Mouse (Mus musculus) intestine, embryonic 15.5 days (tissue): ENCODE measurements around the gene Gm3629. TPM values are rescaled to one million over a fixed set of nuclear protein-coding genes. Genes with fewer than 3 reads are reported as not detected.
A peak's percentile ranks its signal among the peaks of the same experiment; 100 is the strongest.
"Not testable (repeated sequence)": the region's sequence is repeated elsewhere in the genome, so short reads cannot be mapped to it uniquely, and the experiment has no call there.

Source experiments
- ATAC-seq: fragments of 200-750 bp; cut with Nextera tagmentation; 2 replicates; pipeline ENCODE4 v1.8.0; 2017; ENCODE audit warnings: moderate TSS enrichment, moderate library complexity
- H3K27ac ChIP-seq: fragments of 300-500 bp; sonication (generic); 2 replicates; pipeline ENCODE4 v1.5.1; 2015; ENCODE audit warnings: mild to moderate bottlenecking, inconsistent platforms
- H3K27me3 ChIP-seq: fragments of 300-500 bp; sonication (generic); replicated peaks from 2 replicates; pipeline ENCODE4 v1.6.1; 2015; ENCODE audit warnings: inconsistent platforms
- H3K36me3 ChIP-seq: fragments of 300-500 bp; sonication (generic); 2 replicates; pipeline ENCODE4 v1.6.1; 2015; ENCODE audit warnings: inconsistent platforms
- H3K4me1 ChIP-seq: fragments of 300-500 bp; sonication (generic); replicated peaks from 2 replicates; pipeline ENCODE4 v1.6.1; 2015; ENCODE audit warnings: inconsistent platforms
- H3K4me2 ChIP-seq: fragments of 300-500 bp; sonication (generic); replicated peaks from 2 replicates; pipeline ENCODE4 v1.6.1; 2015; ENCODE audit warnings: mild to moderate bottlenecking, inconsistent platforms
- H3K4me3 ChIP-seq: fragments of 300-500 bp; sonication (generic); replicated peaks from 2 replicates; pipeline ENCODE4 v1.5.1; 2015; ENCODE audit warnings: inconsistent platforms
- H3K9ac ChIP-seq: fragments of 300-500 bp; sonication (generic); 2 replicates; pipeline ENCODE4 v1.6.1; 2015; ENCODE audit warnings: inconsistent platforms
- H3K9me3 ChIP-seq: fragments of 300-500 bp; sonication (generic); 2 replicates; pipeline ENCODE4 v1.6.1; 2016; ENCODE audit warnings: inconsistent platforms
- WGBS: fragments of 180-500 bp; shearing (Covaris S2); methylation state at CpG from one replicate; pipeline ENCODE4 v1.1.7; 2015; 5-methylcytosine and 5-hydroxymethylcytosine counted together
- polyA plus RNA-seq: library from polyadenylated mRNA; unstranded; fragments of >200 nt; fragmentation: Nextera tagmentation; extraction: Ambion mirVana; gene quantifications from 2 replicates; pipeline ENCODE4 v1.2.1, GENCODE M21; 2015

The Gm3629 gene
- 0.14 and 0.18 TPM in 2 replicates for polyA plus RNA-seq

DNA sequence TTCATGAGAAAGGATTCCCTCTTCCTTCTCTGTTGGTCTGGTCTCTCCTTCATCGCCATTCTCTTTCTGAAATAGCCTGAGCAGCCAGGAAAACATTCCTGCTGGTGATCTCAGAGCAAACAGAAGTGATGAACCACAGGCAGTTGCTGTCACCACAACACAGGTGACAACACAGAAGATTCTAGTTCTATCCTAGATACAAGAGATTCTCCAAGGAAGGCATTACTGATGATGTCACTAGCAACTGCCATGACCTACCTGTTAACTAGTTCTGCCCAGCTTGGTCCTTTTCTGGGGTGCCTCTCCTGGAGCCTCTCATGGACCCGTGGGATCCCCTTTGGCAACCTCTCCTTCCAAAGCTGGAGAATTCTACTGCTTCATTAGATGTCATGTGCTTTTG lies at the start of gene Gm3629:
Gene Gm3629 (minus strand): TSS at position 101 of the 400 bp plus-strand sequence.
- not testable (repeated sequence) for H3K9me3 ChIP-seq, ATAC-seq, H3K27ac ChIP-seq, H3K4me3 ChIP-seq, H3K27me3 ChIP-seq, H3K36me3 ChIP-seq, H3K9ac ChIP-seq, H3K4me1 ChIP-seq, H3K4me2 ChIP-seq
- WGBS: 31% methylated on average over 1 of the region's 2 CpGs

DNA sequence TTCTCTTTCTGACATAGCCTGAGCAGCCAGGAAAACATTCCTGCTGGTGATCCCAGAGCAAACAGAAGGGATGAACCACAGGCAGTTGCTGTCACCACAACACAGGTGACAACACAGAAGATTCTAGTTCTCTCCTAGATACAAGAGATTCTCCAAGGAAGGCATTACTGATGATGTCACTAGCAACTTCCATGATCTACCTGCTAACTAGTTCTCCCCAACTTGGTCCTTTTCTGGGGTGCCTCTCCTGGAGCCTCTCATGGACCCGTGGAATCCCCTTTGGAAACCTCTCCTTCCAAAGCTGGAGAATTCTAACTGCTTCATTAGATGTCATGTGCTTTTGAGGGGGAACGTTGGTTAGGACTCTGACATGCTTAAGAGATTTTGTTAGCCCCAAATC lies 31.9 kb upstream of the Gm3629 start, which contains the start of gene Gm3460:
Gene Gm3460 (minus strand): TSS at position 101 of the 400 bp plus-strand sequence.
- H3K36me3 ChIP-seq, ATAC-seq, H3K4me3 ChIP-seq, H3K9ac ChIP-seq, H3K4me2 ChIP-seq, H3K9me3 ChIP-seq, H3K27me3 ChIP-seq, H3K4me1 ChIP-seq, H3K27ac ChIP-seq: not testable (repeated sequence)
- WGBS: 63% methylated on average over 1 of the region's 2 CpGs

DNA sequence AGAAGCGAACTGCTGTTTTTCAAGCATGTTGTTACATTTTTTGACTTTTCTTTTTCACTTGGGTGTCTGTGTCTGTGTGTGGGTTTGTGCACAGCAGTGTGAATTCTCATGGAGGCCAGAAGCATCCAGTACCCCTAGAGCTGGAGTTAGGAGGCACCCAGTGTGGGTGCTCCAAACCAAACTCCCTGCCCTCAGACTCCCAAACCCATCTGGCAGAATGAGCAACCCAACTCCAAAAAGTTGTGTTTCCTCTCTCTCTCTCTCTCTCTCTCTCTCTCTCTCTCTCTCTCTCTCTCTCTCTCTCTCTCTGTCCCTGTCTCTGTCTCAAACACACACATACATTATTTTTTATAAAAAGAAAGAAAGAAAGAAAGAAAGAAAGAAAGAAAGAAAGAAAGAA lies 16.0 kb upstream of the Gm3629 start:
- not testable (repeated sequence) for H3K36me3 ChIP-seq, H3K27ac ChIP-seq, H3K4me2 ChIP-seq, H3K4me1 ChIP-seq, H3K9ac ChIP-seq, H3K9me3 ChIP-seq, ATAC-seq, H3K27me3 ChIP-seq, H3K4me3 ChIP-seq
- WGBS: no CpG with 5 or more reads among the region's 1 CpGs

DNA sequence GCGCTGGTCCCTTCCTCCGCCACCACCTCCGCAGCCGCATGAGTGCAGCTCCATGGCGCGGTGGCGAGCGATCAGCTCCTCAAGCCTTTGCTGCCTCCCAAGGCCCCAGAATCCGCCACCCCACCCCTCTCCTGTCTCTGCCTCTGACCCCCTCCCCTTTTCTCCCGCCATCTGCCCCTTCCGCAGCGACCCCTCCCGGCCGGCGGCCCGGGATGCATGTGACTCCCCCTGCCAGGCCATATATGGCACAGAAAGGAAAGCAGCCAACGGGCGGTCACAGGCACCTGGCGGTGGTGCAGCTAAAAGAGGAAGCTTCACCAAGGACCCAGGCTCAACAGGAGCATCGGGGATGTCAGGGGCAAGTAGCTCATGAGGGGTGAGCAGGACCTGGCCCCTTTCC lies 14.6 kb upstream of the Gm3629 start:
- Histone ChIP-seq H3K4me3 (peak overlapping the region; percentile 35), H3K4me2 (peak overlapping the region; percentile 72)
- not testable (repeated sequence) for H3K27me3 ChIP-seq, H3K27ac ChIP-seq, H3K9me3 ChIP-seq, H3K4me1 ChIP-seq, H3K9ac ChIP-seq, H3K36me3 ChIP-seq, ATAC-seq
- WGBS: 2% methylated on average over 18 of the region's 20 CpGs

DNA sequence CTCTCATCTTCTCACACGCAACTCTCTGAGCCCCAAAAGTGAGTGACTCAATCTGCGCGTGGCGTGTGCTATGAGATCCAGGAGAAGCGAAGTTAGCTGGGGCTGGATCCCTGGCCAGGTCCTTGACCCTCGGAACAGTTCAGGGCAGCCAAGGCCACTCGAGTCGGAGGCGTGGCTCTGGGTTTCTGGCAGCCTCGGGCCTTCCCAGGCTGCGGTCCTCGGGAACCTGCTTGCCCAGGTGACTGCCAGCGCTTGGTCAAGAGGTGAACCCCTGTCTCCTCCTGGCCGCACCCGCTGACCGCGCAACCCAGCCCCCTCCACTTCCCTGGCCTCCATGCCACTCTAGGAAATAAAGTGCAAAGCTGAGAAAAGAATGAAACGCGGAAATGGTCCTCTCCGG lies 14.1 kb upstream of the Gm3629 start:
- peak overlapping the region; percentile 72 for H3K4me2 ChIP-seq
- H3K9ac ChIP-seq, H3K27ac ChIP-seq, H3K36me3 ChIP-seq, H3K4me1 ChIP-seq, H3K27me3 ChIP-seq, H3K9me3 ChIP-seq, ATAC-seq: not testable (repeated sequence)
- peak overlapping the region; percentile 35 for H3K4me3 ChIP-seq
- 8% methylated on average over 18 of the region's 20 CpGs for WGBS

DNA sequence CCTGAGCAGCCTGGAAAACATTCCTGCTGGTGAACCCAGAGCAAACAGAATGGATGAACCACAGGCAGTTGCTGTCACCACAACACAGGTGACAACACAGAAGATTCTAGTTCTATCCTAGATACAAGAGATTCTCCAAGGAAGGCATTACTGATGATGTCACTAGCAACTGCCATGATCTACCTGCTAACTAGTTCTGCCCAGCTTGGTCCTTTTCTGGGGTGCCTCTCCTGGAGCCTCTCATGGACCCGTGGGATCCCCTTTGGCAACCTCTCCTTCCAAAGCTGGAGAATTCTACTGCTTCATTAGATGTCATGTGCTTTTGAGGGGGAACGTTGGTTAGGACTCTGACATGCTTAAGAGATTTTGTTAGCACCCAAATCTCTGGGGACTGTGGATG lies 53.2 kb downstream of the Gm3629 start, which contains the start of gene Gm8356:
Gene Gm8356 (minus strand): TSS at position 101 of the 400 bp plus-strand sequence.
- not testable (repeated sequence) for H3K4me3 ChIP-seq, ATAC-seq, H3K4me1 ChIP-seq, H3K27ac ChIP-seq, H3K4me2 ChIP-seq, H3K27me3 ChIP-seq, H3K9ac ChIP-seq, H3K9me3 ChIP-seq, H3K36me3 ChIP-seq
- WGBS: 57% methylated on average over 1 of the region's 2 CpGs

Other genes starting within 250 kb of the Gm3629 start
- not detected in 2 replicates for gene Gm3618, start 246.9 kb downstream of the Gm3629 start, polyA plus RNA-seq
- not detected in 2 replicates for gene Gm16440, start 200.3 kb downstream of the Gm3629 start, polyA plus RNA-seq
- gene Gm3591, start 178.1 kb downstream of the Gm3629 start, polyA plus RNA-seq: 0.43 and 0.50 TPM in 2 replicates
- gene Gm3594, start 146.0 kb downstream of the Gm3629 start, polyA plus RNA-seq: not detected in 2 replicates
- not detected in 2 replicates for gene Gm8356, start 53.3 kb downstream of the Gm3629 start, polyA plus RNA-seq
- not detected in 2 replicates for gene Gm3460, start 31.8 kb upstream of the Gm3629 start, polyA plus RNA-seq
- not detected in 2 replicates for gene Gm10251, start 93.6 kb upstream of the Gm3629 start, polyA plus RNA-seq
- not detected in 2 replicates for gene Gm8050, start 129.6 kb upstream of the Gm3629 start, polyA plus RNA-seq
- gene Gm3636, start 151.7 kb upstream of the Gm3629 start, polyA plus RNA-seq: 3.0 TPM in 2 replicates
- not detected in 2 replicates for gene Gm8362, start 183.8 kb upstream of the Gm3629 start, polyA plus RNA-seq
- gene Gm3642, start 249.7 kb upstream of the Gm3629 start, polyA plus RNA-seq: not detected in 2 replicates